Mouse (Mus musculus): ENCODE results near the gene Atf7. TPM values are rescaled to one million over a fixed set of nuclear protein-coding genes. Genes with fewer than 3 reads are reported as not detected.

Gene Atf7
- polyA plus RNA-seq, 1 experiment, result 45.0 TPM

DNA sequence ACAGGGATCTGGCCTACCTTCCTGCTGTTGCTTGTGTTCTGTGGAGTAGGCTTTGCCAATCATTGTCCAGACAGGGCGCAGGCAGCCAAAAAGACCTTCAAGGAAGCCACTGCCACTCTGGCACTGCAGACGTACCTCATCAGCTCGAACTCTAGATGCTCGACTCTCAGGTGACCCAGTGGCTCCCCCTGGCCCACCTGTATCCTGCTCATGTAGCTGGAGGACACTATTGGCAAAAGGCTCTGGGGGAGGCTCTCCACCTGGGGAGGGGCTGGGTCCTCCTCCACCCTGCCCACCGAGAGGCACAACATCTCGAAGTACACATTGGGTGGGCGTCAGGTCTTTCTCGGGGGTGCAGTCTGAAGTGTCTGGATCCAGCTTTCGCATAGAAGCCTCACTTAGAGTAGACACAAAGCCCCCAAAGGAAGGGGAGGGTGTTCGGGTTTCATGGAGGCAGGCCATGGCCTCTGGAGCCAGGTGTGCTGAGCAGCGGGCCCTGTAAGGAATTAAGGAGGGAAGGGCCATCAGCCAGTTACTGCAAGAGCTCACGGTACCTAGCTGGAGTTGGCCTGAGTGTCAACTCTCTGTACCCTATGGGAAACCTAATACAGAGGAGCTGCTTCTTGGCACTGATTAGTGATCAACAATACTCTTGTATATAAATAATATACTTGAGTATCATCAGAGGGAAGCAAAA is 120.0 kb downstream of the Atf7 start:
- WGBS, result 66% methylated on average over 12 of the region's 12 CpGs
- DNase-seq (ENCODE audit: low read depth, low spot score), result no peak

GRCm38 (mm10) chr15:102503924-102504782 is 121.1 kb downstream of the Atf7 start:
- 88% methylated on average over 9 of the region's 9 CpGs for WGBS
- DNase-seq (ENCODE audit: low read depth, low spot score), result no peak

DNA sequence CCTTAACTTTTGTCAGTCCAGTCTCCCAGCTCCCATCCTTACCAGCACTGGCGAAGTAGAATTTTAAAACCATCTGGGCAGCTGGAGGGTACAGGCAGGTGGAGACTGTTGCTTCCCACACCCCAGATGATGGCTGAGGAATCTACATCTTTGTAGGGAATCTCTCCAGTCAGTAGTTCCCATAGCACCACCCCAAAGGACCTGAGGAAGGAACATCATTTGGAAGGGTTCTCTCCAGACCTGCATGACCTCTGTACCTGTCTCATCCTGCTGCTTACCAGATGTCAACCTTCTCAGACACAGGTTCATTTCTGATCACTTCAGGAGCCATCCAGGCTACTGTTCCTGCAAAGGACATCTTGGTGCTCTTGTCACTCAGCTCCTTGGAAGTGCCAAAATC is 121.8 kb downstream of the Atf7 start, which contains the start of gene Gm10337:
Gene Gm10337, plus strand, starts transcription at position 276 of the 400 bp plus-strand sequence.
- DNase-seq (ENCODE audit: low read depth, low spot score), result no peak
- 89% methylated on average over 1 of the region's 1 CpGs for WGBS

DNA sequence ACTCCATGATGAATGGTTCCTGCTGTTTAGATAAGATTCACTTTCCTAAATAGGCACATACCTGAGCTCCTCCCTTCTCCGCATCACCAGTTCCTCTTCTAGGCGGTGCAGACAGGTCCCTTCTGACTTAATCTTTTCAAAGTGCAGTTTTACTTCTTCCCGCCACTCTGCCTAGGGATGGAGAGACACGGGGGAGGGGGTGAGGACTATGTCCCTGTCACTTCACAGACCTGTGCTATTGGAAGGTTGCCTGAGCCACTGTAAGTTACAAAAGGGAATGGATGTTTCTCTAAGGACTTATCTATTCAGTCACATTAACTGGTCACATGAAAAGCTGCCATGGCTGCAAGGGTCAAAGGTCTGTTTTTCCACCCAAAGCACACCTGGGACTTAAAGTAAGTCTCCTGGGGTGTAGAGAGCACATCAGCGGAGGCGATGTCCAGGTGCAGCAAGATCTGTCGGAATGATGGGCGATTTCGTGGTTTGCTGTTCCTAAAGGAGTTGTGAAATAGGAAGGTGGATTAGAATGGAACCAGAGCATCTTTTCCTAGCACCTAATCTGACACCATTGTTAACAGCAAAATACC is 122.9 kb downstream of the Atf7 start:
- DNase-seq (ENCODE audit: low read depth, low spot score), result no peak
- 39% methylated on average over 9 of the region's 9 CpGs for WGBS

DNA sequence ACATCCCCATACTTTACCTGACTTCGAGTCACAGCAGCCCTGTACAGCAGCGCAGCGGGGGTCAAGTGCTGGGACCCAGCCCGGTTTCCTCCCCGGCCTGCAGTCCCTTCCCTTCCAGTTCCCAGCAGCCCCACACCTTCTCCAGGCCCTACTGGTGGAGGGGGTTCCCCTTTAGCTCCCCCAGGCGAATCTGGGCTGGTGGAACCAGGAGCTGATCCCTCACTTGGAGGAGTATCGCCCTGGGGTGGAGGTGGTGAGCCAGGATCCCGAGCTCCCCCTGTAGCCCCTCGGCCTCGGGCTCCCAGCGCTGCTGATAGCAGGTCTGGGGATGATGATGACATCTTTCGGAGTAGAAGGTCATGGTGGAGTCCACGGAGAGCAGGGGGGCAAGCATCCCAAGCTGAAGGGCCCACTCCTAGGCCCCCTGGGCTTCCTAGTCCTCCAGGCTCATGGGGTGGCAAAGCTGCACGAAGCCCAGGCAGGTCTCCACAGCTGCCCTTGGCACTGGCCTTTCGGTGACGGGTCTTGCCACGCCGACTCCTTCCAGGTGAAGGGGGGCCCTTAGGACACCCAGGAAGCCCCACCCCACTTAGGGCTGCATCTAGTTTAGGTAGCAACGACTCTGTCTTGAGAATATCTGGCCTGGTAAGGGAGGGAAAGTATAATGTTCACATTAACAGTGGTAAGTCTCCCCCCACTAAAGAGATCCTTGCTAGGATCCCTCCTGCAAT is 124.0 kb downstream of the Atf7 start:
- DNase-seq (ENCODE audit: low read depth, low spot score), result no peak
- 77% methylated on average over 19 of the region's 19 CpGs for WGBS

GRCm38 (mm10) chr15:102500479-102500878 is 124.8 kb downstream of the Atf7 start:
- DNase-seq (ENCODE audit: low read depth, low spot score), result no peak
- WGBS, result 90% methylated on average over 5 of the region's 5 CpGs

- 84% methylated on average over 6 of the region's 6 CpGs for WGBS
- no peak for DNase-seq (ENCODE audit: low read depth, low spot score)
Measured at GRCm38 (mm10) chr15:102499851-102500250, 125.4 kb downstream of the Atf7 start.

GRCm38 (mm10) chr15:102499370-102499769 is 125.9 kb downstream of the Atf7 start:
- DNase-seq (ENCODE audit: low read depth, low spot score), result no peak
- 43% methylated on average over 3 of the region's 3 CpGs for WGBS

- no peak for DNase-seq (ENCODE audit: low read depth, low spot score)
- WGBS, result 81% methylated on average over 3 of the region's 3 CpGs
Measured at GRCm38 (mm10) chr15:102498322-102498721, 126.9 kb downstream of the Atf7 start.

- DNase-seq (ENCODE audit: low read depth, low spot score), result no peak
- 59% methylated on average over 1 of the region's 1 CpGs for WGBS
Measured at GRCm38 (mm10) chr15:102487664-102488063, 137.6 kb downstream of the Atf7 start.

DNA sequence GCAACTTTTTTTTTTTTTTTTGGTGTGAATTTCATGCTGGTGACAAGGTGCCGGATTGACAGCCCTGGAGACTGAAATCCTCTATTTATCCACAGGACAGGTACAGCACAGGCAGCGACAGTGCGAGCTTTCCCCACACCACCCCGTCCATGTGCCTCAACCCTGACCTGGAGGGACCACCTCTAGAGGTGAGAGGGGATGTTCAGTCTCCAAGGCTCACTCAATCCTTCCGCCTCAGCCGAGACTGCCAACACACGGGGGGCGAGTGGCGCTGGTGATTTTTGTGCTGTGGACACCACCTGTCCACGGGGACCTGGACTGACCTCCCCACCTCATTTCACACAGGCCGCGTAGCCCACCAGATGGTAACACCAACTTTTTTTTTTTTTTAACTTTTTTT is 139.4 kb downstream of the Atf7 start:
- WGBS, result 93% methylated on average over 12 of the region's 12 CpGs
- no peak for DNase-seq (ENCODE audit: low read depth, low spot score)

DNA sequence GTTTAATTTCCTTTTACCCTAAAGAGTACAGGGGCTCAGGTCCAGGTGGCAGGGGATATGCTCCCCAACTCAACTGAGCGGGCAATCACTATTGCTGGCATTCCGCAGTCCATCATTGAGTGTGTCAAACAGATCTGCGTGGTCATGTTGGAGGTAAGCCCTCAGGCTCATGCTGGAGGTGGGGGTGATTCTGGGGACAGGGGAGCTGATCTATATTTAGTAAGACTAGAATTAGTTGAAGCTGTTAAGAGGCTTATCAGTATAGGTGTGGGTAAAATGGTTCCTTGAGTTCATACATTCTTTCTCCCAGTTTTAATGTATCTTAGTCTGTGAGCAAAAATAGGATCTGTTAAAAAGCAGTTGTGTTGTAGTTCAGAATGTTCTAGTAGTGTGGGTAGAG is 142.1 kb downstream of the Atf7 start:
- no peak for DNase-seq (ENCODE audit: low read depth, low spot score)
- 94% methylated on average over 3 of the region's 3 CpGs for WGBS

Other genes starting within 250 kb of the Atf7 start
- gene Sp1, start 219.3 kb downstream of the Atf7 start, polyA plus RNA-seq (2012; rRNA removed), result 10.3 and 19.7 TPM in 2 replicates
- 0.16 and 1.0 TPM in 2 replicates for gene Amhr2, start 180.1 kb downstream of the Atf7 start, polyA plus RNA-seq (2012; rRNA removed)
- 734 and 781 TPM in 2 replicates for gene Prr13, start 166.4 kb downstream of the Atf7 start, polyA plus RNA-seq (2012; rRNA removed)
- 449 and 466 TPM in 2 replicates for gene Pcbp2, start 154.9 kb downstream of the Atf7 start, polyA plus RNA-seq (2012; rRNA removed)
- gene Gm10337, start 121.7 kb downstream of the Atf7 start, polyA plus RNA-seq (2012; rRNA removed), result not detected in 2 replicates
- 2.6 and 2.7 TPM in 2 replicates for gene Map3k12, start 108.4 kb downstream of the Atf7 start, polyA plus RNA-seq (2012; rRNA removed)
- 82.8 and 89.5 TPM in 2 replicates for gene Tarbp2, start 107.3 kb downstream of the Atf7 start, polyA plus RNA-seq (2012; rRNA removed)
- 3.1 and 3.6 TPM in 2 replicates for gene Npff, start 100.5 kb downstream of the Atf7 start, polyA plus RNA-seq (2012; rRNA removed)
- gene Gm28047, start 397 bp downstream of the Atf7 start, polyA plus RNA-seq (2012; rRNA removed), result not detected in 2 replicates
- 376 and 414 TPM in 2 replicates for gene Atp5g2, start 46.9 kb upstream of the Atf7 start, polyA plus RNA-seq (2012; rRNA removed)
- gene Calcoco1, start 96.7 kb upstream of the Atf7 start, polyA plus RNA-seq (2012; rRNA removed), result 11.2 and 17.4 TPM in 2 replicates